Mouse (Mus musculus) lung, embryonic 14.5 days (tissue): ENCODE results near the gene Fads6. TPM values are rescaled to one million over a fixed set of nuclear protein-coding genes. Genes with fewer than 3 reads are reported as not detected.

ENCODE experiments used
- ATAC-seq: fragments of 200-750 bp; cut with Nextera tagmentation; 2 replicates; pipeline ENCODE4 v1.8.0; 2017; ENCODE audit warnings: mild to moderate bottlenecking, moderate TSS enrichment, moderate library complexity; ENCODE audit not compliant: insufficient read depth
- DNase-seq: peaks from one replicate; pipeline ENCODE4 v3.0.0-alpha.2; 2015
- H3K27ac ChIP-seq: fragments of 300-500 bp; sonication (generic); 2 replicates; pipeline ENCODE4 v1.5.1; 2014; ENCODE audit warnings: low read depth, mild to moderate bottlenecking, moderate library complexity
- H3K27me3 ChIP-seq: fragments of 300-500 bp; sonication (generic); 2 replicates; pipeline ENCODE4 v1.6.1; 2014; ENCODE audit warnings: low read length, control low read depth; ENCODE audit not compliant: insufficient read depth
- H3K36me3 ChIP-seq: fragments of 300-500 bp; sonication (generic); 2 replicates; pipeline ENCODE4 v1.6.1; 2014; ENCODE audit warnings: control low read depth; ENCODE audit not compliant: insufficient read depth
- H3K4me1 ChIP-seq: fragments of 300-500 bp; sonication (generic); 2 replicates; pipeline ENCODE4 v1.6.1; 2014; ENCODE audit warnings: antibody characterized with exemption, control low read depth; ENCODE audit not compliant: insufficient read depth
- H3K4me2 ChIP-seq: fragments of 300-500 bp; sonication (generic); 2 replicates; pipeline ENCODE4 v1.6.1; 2014; ENCODE audit warnings: mild to moderate bottlenecking
- H3K4me3 ChIP-seq: fragments of 300-500 bp; sonication (generic); 2 replicates; pipeline ENCODE4 v1.5.1; 2014; ENCODE audit warnings: low read depth, low read length
- H3K9ac ChIP-seq: fragments of 300-500 bp; sonication (generic); 2 replicates; pipeline ENCODE4 v1.6.1; 2014
- H3K9me3 ChIP-seq: fragments of 300-500 bp; sonication (generic); 2 replicates; pipeline ENCODE4 v1.6.1; 2016; ENCODE audit warnings: low read depth, low read length, control low read depth
- CTCF ChIP-seq: IDR thresholded peaks from 2 replicates; pipeline ENCODE4 v1.5.1; 2016; ENCODE audit warnings: antibody characterized with exemption, low read depth
- WGBS: fragments of 180-500 bp; shearing (Covaris S2); extraction: QIAGEN DNeasy Blood & Tissue Kit; methylation state at CpG from one replicate; pipeline ENCODE4 v1.1.7; 2014; 5-methylcytosine and 5-hydroxymethylcytosine counted together
- polyA plus RNA-seq: library from polyadenylated mRNA; unstranded; fragments of >200 nt; fragmentation: Nextera tagmentation; extraction: Ambion mirVana; gene quantifications from 2 replicates; pipeline ENCODE4 v1.2.1, GENCODE M21; 2014

Gene Fads6
- polyA plus RNA-seq, 1 experiment from 2014 or later, result 0.14 TPM

DNA sequence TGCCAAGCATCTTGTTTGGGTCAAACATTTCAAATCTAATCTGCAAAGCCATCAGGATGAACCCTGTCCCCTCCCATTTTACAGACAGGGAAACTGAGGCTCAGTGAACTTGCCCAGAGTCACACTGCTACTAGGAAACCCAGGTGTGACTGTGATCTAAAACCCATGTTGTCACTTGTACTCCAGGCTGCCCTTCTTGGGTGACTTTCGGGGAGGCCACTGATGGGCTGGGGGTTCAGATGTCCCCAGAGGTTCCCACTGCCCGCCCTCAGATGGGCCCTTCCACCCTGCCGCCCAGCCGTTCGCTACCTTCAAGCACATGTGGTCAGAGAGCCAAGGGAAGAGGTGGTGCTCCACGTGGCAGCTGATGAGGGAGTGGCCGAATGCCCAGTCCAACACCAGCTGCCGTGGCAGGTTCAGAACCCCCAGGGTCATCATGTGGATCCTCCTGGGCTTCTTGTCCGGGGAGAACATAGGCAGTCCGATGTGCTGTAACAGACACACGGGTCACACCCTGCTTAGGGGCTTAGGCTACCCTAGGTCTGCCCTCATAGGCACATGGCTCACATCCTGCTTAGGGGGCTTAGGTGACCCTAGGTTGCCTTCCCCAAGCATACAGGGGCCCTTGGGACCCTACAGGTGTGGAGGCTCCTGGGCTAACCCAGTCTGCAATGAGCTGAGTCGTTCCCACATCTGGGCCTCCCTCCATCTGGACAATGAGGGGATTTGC lies 13.4 kb downstream of the Fads6 start:
- 82% methylated on average over 12 of the region's 12 CpGs for WGBS
- Histone ChIP-seq H3K4me1 (no peaks in the 10 kb centered on the region), H3K36me3 (no peaks in the 10 kb centered on the region), H3K4me3 (no peak overlapping the region), H3K9me3 (no peaks in the 10 kb centered on the region), H3K4me2 (no peak overlapping the region), H3K27ac (no peak overlapping the region), H3K9ac (no peak overlapping the region), H3K27me3 (no peaks in the 10 kb centered on the region)
- ATAC-seq (no peak), DNase-seq (no peak)
- TF ChIP-seq CTCF, result no peak

DNA sequence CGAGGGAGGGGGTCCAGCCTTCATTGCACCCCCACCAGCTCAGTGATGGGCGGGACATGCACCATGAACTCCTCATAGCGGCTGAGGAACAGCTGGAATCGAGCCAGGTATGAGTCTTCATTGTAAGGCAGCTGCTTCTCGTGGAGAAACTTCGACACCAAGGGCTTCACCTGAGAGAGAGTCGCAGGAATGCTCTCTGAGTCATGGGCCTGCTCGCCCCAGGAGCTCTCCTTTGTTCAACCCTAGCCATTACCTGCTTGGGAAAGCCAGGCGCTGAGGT lies 14.0 kb downstream of the Fads6 start:
- DNase-seq, result no peak
- H3K4me3 ChIP-seq, result no peak overlapping the region
- no peaks in the 10 kb centered on the region for H3K27me3 ChIP-seq
- H3K9me3 ChIP-seq, result no peaks in the 10 kb centered on the region
- H3K4me2 ChIP-seq, result no peak overlapping the region
- no peak for ATAC-seq
- no peak for TF ChIP-seq CTCF
- no peak overlapping the region for H3K9ac ChIP-seq
- H3K27ac ChIP-seq, result no peak overlapping the region
- H3K36me3 ChIP-seq, result no peaks in the 10 kb centered on the region
- H3K4me1 ChIP-seq, result no peaks in the 10 kb centered on the region
- WGBS, result 60% methylated on average over 9 of the region's 9 CpGs

DNA sequence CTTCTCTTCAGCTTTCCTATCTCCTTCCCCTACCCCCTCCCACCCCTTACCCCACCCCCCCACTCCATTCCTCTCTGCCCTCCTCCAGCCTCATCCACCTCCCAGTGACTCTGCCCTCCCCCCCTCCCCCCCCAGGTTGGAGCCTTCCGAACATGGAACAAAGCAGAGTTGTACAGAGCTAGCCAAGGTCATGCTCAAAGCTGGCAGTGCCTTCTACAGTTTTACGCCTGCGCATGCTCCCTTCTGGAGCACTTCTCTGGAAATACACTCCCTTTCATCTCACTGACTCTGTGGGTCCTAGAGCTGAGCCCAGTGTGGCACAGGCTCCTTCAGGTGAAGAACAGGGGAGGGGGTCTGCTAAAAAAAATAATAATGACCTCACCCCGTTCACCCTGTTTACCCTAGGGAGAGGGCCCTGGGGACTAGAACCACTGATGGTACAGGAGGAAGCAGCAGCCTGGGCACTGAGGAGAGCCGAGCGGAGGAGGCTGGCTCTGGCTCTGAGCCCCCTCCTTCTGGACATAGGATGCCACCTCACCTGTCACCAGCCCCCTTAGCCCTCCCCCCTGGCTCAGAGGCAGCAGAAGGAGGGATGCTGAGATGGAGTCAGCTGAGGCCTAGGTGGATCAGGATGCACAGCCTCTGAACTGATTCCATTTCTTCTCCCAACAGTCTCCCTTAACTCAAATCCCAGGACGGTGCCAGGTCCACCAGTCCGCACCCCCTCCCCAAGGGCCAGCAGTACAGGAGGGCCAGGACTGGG lies 14.6 kb downstream of the Fads6 start:
- H3K4me1 ChIP-seq, result 0 out of 2 replicates have a peak, but pooled peaks cover 2% of the 10 kb centered on the region
- DNase-seq, result no peak
- WGBS, result 77% methylated on average over 8 of the region's 8 CpGs
- no peaks in the 10 kb centered on the region for H3K9me3 ChIP-seq
- H3K4me2 ChIP-seq, result no peak overlapping the region
- no peak overlapping the region for H3K27ac ChIP-seq
- H3K9ac ChIP-seq, result no peak overlapping the region
- ATAC-seq, result no peak
- no peaks in the 10 kb centered on the region for H3K36me3 ChIP-seq
- no peak overlapping the region for H3K4me3 ChIP-seq
- no peaks in the 10 kb centered on the region for H3K27me3 ChIP-seq
- TF ChIP-seq CTCF, result no peak

DNA sequence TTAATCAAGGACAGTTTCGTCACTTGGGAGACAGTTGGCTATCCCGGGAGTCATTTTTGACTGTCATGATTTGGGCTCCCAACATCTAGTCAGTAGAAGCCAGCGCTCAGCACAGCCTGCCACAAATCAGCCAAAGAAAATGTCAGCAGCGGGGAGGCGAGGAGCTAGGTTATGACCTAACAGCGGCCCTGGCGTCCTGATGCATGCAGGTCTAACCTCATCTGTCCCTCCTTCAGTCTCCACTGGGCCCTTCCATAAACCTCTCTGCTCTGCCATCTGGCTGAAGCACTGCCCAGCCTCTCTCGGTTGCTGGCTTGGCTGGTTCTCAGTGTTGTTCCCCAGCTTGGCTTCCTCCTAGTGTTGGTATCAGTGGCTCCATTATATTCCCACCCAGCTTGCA lies 15.2 kb downstream of the Fads6 start:
- Histone ChIP-seq H3K9me3 (no peaks in the 10 kb centered on the region), H3K4me3 (no peak overlapping the region), H3K27ac (no peak overlapping the region), H3K4me1 (0 out of 2 replicates have a peak, but pooled peaks cover 5% of the 10 kb centered on the region), H3K36me3 (no peaks in the 10 kb centered on the region), H3K9ac (no peak overlapping the region), H3K4me2 (no peak overlapping the region), H3K27me3 (no peaks in the 10 kb centered on the region)
- no peak for ATAC-seq
- DNase-seq, result no peak
- no peak for TF ChIP-seq CTCF
- 65% methylated on average over 8 of the region's 8 CpGs for WGBS

DNA sequence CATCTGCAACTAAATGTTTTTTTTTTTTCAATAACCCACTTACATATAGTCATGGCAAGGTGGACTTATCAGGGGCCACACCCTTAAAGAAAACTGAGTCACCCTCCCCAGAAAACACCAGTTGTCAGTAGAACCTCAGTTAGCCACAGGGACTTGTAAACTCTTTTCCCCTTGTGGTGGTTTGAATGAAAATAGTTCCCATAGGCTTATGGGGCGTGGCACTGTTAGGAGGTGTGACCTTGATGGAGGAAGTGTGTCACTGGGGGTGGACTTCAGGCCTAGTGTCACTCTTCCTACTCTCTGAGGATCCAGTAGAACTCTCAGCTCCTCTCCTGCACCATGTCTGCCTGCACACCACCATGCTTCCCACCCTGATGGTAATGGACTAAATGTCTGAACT lies 17.7 kb downstream of the Fads6 start:
- no peak for TF ChIP-seq CTCF
- no peaks in the 10 kb centered on the region for H3K9me3 ChIP-seq
- no peak overlapping the region for H3K9ac ChIP-seq
- H3K36me3 ChIP-seq, result no peaks in the 10 kb centered on the region
- ATAC-seq, result no peak
- no peak overlapping the region for H3K4me3 ChIP-seq
- H3K27me3 ChIP-seq, result no peaks in the 10 kb centered on the region
- DNase-seq, result no peak
- H3K4me1 ChIP-seq, result 0 out of 2 replicates have a peak, but pooled peaks cover 9% of the 10 kb centered on the region
- 50% methylated on average over 1 of the region's 1 CpGs for WGBS
- H3K4me2 ChIP-seq, result no peak overlapping the region
- H3K27ac ChIP-seq, result no peak overlapping the region

DNA sequence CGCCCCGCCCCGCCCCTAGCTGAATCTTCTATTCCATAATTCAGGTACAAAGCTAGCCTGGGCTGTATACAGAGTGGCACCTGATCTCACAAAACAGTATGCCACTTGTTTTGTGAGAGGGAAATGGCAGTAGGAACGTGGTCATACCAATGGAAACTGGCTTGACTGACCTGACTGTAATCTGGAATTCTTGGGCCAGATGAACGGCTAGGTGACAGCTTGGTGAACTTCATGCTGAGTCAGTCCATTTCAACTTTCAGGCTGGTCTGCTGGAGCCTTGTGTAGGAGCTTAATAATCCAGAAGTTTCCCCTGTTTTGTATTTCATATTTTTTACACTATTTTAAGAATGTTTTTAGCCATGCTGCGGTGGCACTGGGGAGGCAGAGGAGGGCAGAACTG lies 19.3 kb downstream of the Fads6 start:
- DNase-seq (no peak), ATAC-seq (no peak)
- Histone ChIP-seq H3K27ac (no peak overlapping the region), H3K36me3 (no peaks in the 10 kb centered on the region), H3K4me3 (peak overlapping the region; percentile 48; the same call in 1 of the 2 replicates), H3K9me3 (no peaks in the 10 kb centered on the region), H3K4me1 (0 out of 2 replicates have a peak, but pooled peaks cover 9% of the 10 kb centered on the region), H3K4me2 (peak overlapping the region; percentile 80; the same call in 1 of the 2 replicates), H3K27me3 (no peaks in the 10 kb centered on the region), H3K9ac (no peak overlapping the region)
- WGBS, result 72% methylated on average over 6 of the region's 6 CpGs
- TF ChIP-seq CTCF, result no peak

DNA sequence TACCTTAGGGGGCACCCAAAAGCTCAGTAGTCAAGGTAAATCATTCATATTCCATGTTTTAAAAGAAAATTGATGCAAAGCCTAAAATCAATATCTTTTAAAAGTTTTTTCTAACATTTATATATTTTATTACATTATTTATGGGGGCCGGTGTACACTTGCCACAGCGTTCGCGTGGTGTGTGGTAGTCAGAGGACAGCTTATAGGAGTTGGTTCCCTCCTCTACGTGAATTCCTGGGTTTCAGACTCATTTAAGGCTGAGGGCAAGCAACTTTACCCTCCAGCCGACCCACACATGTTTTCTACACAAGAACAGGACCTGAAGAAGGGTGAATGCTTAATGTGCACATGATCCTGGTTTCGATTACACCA lies 19.9 kb downstream of the Fads6 start:
- peak overlapping the region; percentile 44 for H3K9ac ChIP-seq
- no peaks in the 10 kb centered on the region for H3K27me3 ChIP-seq
- H3K27ac ChIP-seq, result peak overlapping the region; percentile 64
- H3K4me1 ChIP-seq, result 0 out of 2 replicates have a peak, but pooled peaks cover 9% of the 10 kb centered on the region
- 18% methylated on average over 7 of the region's 7 CpGs for WGBS
- H3K9me3 ChIP-seq, result no peaks in the 10 kb centered on the region
- ATAC-seq (no peak), DNase-seq (no peak)
- H3K4me3 ChIP-seq, result peak overlapping the region; percentile 48
- no peak for TF ChIP-seq CTCF
- H3K36me3 ChIP-seq, result no peaks in the 10 kb centered on the region
- H3K4me2 ChIP-seq, result peak overlapping the region; percentile 80
